Mouse (Mus musculus) limb, embryonic 14.5 days (tissue): Measurements from ENCODE around the gene Cby1. TPM values are rescaled to one million over a fixed set of nuclear protein-coding genes. Genes with fewer than 3 reads are reported as not detected.

ENCODE experiments used
- ATAC-seq: fragments of 200-750 bp; cut with Nextera tagmentation; 2 replicates; pipeline ENCODE4 v1.8.0; 2017; ENCODE audit warnings: low read depth, moderate number of reproducible peaks, moderate TSS enrichment; ENCODE audit not compliant: low FRiP score
- DNase-seq: peaks from one replicate; pipeline ENCODE4 v3.0.0-alpha.2; 2015; ENCODE audit warnings: low spot score
- H3K27ac ChIP-seq: fragments of 300-500 bp; sonication (generic); replicated peaks from 2 replicates; pipeline ENCODE4 v1.5.1; 2014; ENCODE audit warnings: low read depth, mild to moderate bottlenecking, low read length, moderate library complexity, mixed read lengths
- H3K27me3 ChIP-seq: fragments of 300-500 bp; sonication (generic); 2 replicates; pipeline ENCODE4 v1.6.1; 2014; ENCODE audit warnings: low read length, mixed read lengths; ENCODE audit not compliant: control insufficient read depth, insufficient read depth
- H3K36me3 ChIP-seq: fragments of 300-500 bp; sonication (generic); 2 replicates; pipeline ENCODE4 v1.6.1; 2014; ENCODE audit warnings: mild to moderate bottlenecking, low read length, moderate library complexity, mixed read lengths; ENCODE audit not compliant: control insufficient read depth, insufficient read depth
- H3K4me1 ChIP-seq: fragments of 300-500 bp; sonication (generic); 2 replicates; pipeline ENCODE4 v1.6.1; 2014; ENCODE audit warnings: antibody characterized with exemption, low read length, mixed read lengths; ENCODE audit not compliant: control insufficient read depth, insufficient read depth
- H3K4me2 ChIP-seq: fragments of 300-500 bp; sonication (generic); replicated peaks from 2 replicates; pipeline ENCODE4 v1.6.1; 2014; ENCODE audit warnings: low read depth, mild to moderate bottlenecking, low read length, moderate library complexity; ENCODE audit not compliant: severe bottlenecking
- H3K4me3 ChIP-seq: fragments of 300-500 bp; sonication (generic); replicated peaks from 2 replicates; pipeline ENCODE4 v1.5.1; 2014; ENCODE audit warnings: low read length
- H3K9ac ChIP-seq: fragments of 300-500 bp; sonication (generic); 2 replicates; pipeline ENCODE4 v1.6.1; 2014; ENCODE audit warnings: mild to moderate bottlenecking, low read depth, low read length, moderate library complexity; ENCODE audit not compliant: severe bottlenecking
- H3K9me3 ChIP-seq: fragments of 300-500 bp; sonication (generic); 2 replicates; pipeline ENCODE4 v1.6.1; 2016; ENCODE audit warnings: low read length; ENCODE audit not compliant: control insufficient read depth
- POLR2A ChIP-seq: fragments of 200-500 bp; IDR thresholded peaks from 2 replicates; pipeline ENCODE4 v1.8.0; 2012; ENCODE audit warnings: inconsistent platforms, mild to moderate bottlenecking, moderate library complexity, borderline replicate concordance; ENCODE audit not compliant: insufficient read depth, insufficient read length; ENCODE audit errors: extremely low read depth
- WGBS: fragments of 180-500 bp; shearing (Covaris S2); extraction: QIAGEN DNeasy Blood & Tissue Kit; methylation state at CpG from one replicate; pipeline ENCODE4 v1.1.7; 2014; 5-methylcytosine and 5-hydroxymethylcytosine counted together
- polyA plus RNA-seq, 2 experiments: library from polyadenylated mRNA; depleted of rRNA in 1 of 2; stranded (reverse) in 1 of 2; unstranded in 1 of 2; fragments of >200 nt; fragmentation: Nextera tagmentation in 1 of 2; extraction: Ambion mirVana in 1 of 2; gene quantifications; 2 replicates each; pipeline versions ENCODE4 v1.2.1 to v1.2.3; 2012 to 2014

Cby1 gene
- polyA plus RNA-seq, 2 experiments = 21.6 to 44.9 TPM

DNA sequence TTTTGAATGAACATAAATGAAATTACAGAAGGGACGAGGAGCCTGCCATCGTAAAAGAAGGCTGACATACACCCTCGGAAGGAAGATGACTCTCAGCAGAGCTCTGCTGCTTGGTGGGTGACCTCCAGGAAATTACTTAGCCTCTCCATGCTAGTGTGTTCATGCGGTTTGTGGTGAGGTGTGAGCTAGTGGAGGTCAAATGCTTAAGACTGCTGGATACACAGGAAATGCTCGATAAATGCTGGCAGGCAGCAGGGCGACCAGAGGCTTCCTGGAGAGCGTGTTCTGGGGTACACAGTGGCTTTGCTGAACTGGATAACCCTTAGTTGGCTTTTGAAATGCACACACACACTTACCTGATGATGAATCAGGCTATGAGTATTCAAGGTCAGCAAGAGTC lies 40.5 kb upstream of the Cby1 start:
- Histone ChIP-seq H3K4me1 (no peaks in the 10 kb centered on the region), H3K27me3 (no peaks in the 10 kb centered on the region), H3K9ac (no peak overlapping the region), H3K36me3 (peaks cover 25% of the 10 kb centered on the region), H3K4me2 (no peak overlapping the region), H3K9me3 (no peaks in the 10 kb centered on the region), H3K27ac (no peak overlapping the region), H3K4me3 (no peak overlapping the region)
- TF ChIP-seq POLR2A = no peak
- ATAC-seq (no peak), DNase-seq (no peak)
- 87% methylated on average over 7 of the region's 7 CpGs for WGBS

DNA sequence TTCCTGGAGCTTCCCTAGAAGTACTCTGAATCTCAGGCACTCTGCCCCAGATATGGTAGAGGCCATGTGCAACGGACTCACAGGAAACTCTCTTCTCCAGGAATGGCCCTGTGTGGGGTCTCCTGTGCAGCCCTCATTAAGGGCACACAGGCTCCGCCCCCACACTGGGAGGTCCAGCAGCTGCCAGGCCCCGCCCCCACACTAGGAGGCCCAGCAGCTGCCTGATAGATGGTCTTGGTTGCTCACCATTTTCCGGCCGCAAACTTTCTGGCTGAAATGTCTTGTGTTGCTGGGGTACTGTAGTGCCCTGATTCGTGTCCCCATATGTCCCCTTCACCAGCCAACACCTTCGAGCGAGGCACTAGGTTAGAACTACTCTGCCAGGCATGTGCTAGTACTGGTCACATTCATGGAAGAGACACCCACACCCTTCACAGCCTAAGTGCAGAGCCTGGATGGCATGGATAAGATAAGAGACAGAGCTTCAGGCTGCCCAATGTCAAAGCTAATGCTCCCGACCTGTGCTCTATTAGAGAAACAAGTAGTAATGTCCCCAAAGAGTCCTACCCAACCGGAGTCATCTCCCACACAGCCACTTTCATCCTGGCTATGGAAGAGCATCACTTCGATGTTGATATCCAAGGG lies 39.1 kb upstream of the Cby1 start:
- WGBS = 81% methylated on average over 10 of the region's 11 CpGs
- DNase-seq (no peak), ATAC-seq (no peak)
- Histone ChIP-seq H3K27ac (no peak overlapping the region), H3K9ac (no peak overlapping the region), H3K9me3 (no peaks in the 10 kb centered on the region), H3K36me3 (peaks cover 28% of the 10 kb centered on the region), H3K4me3 (no peak overlapping the region), H3K27me3 (no peaks in the 10 kb centered on the region), H3K4me1 (no peaks in the 10 kb centered on the region), H3K4me2 (no peak overlapping the region)
- TF ChIP-seq POLR2A = no peak

DNA sequence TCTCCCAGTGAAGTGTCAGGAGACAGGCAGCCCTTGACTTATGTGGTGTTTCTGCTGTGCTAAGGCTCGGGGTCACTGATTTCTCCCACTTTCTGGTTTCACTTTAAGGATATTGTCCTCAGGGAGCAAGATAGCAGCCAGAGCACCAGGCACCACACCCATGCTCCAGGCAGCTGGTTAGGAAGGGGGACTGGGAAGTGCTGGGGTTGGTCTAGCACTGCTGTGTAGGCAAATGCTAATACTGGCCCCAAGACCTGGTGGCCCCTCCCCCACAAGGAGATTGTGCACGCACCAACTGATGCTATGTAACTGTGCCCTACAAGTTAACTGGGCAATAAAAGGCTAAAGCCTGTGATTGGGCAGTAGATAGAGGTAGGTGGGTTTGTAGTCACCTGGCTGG lies 28.5 kb upstream of the Cby1 start:
- H3K9me3 ChIP-seq = no peaks in the 10 kb centered on the region
- no peaks in the 10 kb centered on the region for H3K4me1 ChIP-seq
- H3K27me3 ChIP-seq = no peaks in the 10 kb centered on the region
- no peak overlapping the region for H3K9ac ChIP-seq
- WGBS = 53% methylated on average over 2 of the region's 2 CpGs
- no peak overlapping the region for H3K27ac ChIP-seq
- TF ChIP-seq POLR2A = no peak
- DNase-seq (no peak), ATAC-seq (no peak)
- no peak overlapping the region for H3K4me2 ChIP-seq
- H3K36me3 ChIP-seq = peaks cover 35% of the 10 kb centered on the region
- H3K4me3 ChIP-seq = no peak overlapping the region

DNA sequence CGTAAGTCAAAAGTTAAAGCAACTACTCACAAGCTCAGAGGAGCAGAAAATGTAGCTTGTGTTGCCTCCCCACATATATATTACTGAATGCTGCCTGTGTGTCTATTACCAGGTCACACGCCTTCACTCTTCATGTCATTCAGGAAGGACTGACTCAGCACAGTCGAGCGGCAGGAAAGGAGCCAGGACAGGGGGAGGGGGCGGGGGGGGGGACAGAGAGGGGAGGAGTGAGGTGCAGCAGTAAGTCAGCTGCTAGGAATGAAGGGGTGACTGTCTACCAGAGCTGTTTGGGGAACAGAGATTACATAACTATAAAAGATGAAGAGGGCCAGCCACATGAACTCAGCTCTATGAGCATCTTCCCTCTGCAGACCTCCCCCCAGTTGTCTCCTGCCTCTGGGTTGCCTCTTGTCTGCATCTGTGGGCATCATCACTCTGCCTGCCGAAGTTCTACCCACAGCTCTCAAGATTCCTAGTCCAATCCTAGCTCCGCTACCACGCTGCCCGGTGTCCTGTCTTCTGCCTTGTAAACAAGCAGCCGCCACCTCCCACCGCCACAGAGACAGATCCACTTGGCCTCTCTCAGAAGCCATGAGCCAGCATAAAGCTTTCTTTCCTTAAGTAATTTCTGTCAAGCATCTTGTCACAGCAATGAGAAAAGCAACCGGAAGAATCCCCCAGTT lies 17.7 kb upstream of the Cby1 start:
- no peak for ATAC-seq
- H3K9ac ChIP-seq = no peak overlapping the region
- no peak overlapping the region for H3K4me2 ChIP-seq
- 68% methylated on average over 12 of the region's 12 CpGs for WGBS
- H3K36me3 ChIP-seq = peaks cover 26% of the 10 kb centered on the region
- H3K27me3 ChIP-seq = no peaks in the 10 kb centered on the region
- no peak for TF ChIP-seq POLR2A
- no peak for DNase-seq
- H3K4me1 ChIP-seq = no peaks in the 10 kb centered on the region
- H3K9me3 ChIP-seq = no peaks in the 10 kb centered on the region
- no peak overlapping the region for H3K27ac ChIP-seq
- H3K4me3 ChIP-seq = no peak overlapping the region

DNA sequence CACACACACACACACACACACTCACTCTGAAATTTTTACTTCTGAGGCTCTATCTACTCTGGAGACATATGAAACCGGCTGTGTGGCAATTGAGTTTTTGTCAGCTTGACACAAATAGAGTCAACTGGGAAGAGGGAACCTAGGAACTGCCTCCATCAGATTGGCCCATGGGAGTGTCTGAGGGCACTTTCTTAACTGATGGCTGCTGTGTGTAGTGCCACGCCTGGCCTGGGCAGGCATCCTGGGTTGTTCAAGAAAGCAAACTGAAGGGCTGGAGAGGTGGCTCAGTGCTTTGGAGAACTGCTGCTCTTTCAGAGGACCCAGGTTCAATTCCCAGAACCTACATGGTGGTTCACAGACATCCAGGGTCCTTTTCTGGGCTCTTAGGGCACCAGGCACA lies 13.5 kb upstream of the Cby1 start:
- H3K9me3 ChIP-seq = no peaks in the 10 kb centered on the region
- H3K27me3 ChIP-seq = no peaks in the 10 kb centered on the region
- DNase-seq (no peak), ATAC-seq (no peak)
- H3K4me3 ChIP-seq = no peak overlapping the region
- no peak overlapping the region for H3K4me2 ChIP-seq
- H3K27ac ChIP-seq = no peak overlapping the region
- no peaks in the 10 kb centered on the region for H3K4me1 ChIP-seq
- peaks cover 10% of the 10 kb centered on the region; the same call in 1 of the 2 replicates for H3K36me3 ChIP-seq
- TF ChIP-seq POLR2A = no peak
- no peak overlapping the region for H3K9ac ChIP-seq
- 86% methylated on average over 2 of the region's 2 CpGs for WGBS
